Mouse (Mus musculus): ENCODE results near the gene Wdr11. TPM values are rescaled to one million over a fixed set of nuclear protein-coding genes. Genes with fewer than 3 reads are reported as not detected.

The Wdr11 gene
- total and polyA plus RNA-seq, 2 experiments from 2014 or later = 28.1 to 40.1 TPM

GRCm38 (mm10) chr7:129654923-129655322 is 63.3 kb downstream of the Wdr11 start:
- no peak overlapping the region for H3K4me3 ChIP-seq (ENCODE audit: low read depth, low read length)
- no peak overlapping the region for H3K4me2 ChIP-seq (ENCODE audit: low read depth, low read length, poor library complexity, severe bottlenecking)
- no peak overlapping the region for H3K9ac ChIP-seq (replicated peaks; ENCODE audit: low read length, poor library complexity, severe bottlenecking)
- TF ChIP-seq CTCF (IDR thresholded peaks at IDR 0.05) = no peak
- no peaks in the 10 kb centered on the region for H3K27me3 ChIP-seq (ENCODE audit: insufficient read depth, low read length)
- no peaks in the 10 kb centered on the region for H3K4me1 ChIP-seq (ENCODE audit: insufficient read depth, low read length)
- WGBS = 30% methylated on average over 12 of the region's 12 CpGs
- H3K9me3 ChIP-seq (ENCODE audit: low read length) = no peaks in the 10 kb centered on the region
- H3K36me3 ChIP-seq (ENCODE audit: insufficient read depth, low read length) = no peaks in the 10 kb centered on the region
- no peak overlapping the region for H3K27ac ChIP-seq (ENCODE audit: low read depth, low read length)
- DNase-seq (ENCODE audit: low spot score) = no peak
- ATAC-seq (ENCODE audit: low FRiP score) = no peak

GRCm38 (mm10) chr7:129655604-129656226 is 64.1 kb downstream of the Wdr11 start:
- Histone ChIP-seq H3K4me3 (ENCODE audit: low read depth, low read length) (no peak overlapping the region), H3K27me3 (ENCODE audit: insufficient read depth, low read length) (no peaks in the 10 kb centered on the region), H3K36me3 (ENCODE audit: insufficient read depth, low read length) (no peaks in the 10 kb centered on the region), H3K9me3 (ENCODE audit: low read length) (no peaks in the 10 kb centered on the region), H3K4me1 (ENCODE audit: insufficient read depth, low read length) (no peaks in the 10 kb centered on the region), H3K27ac (ENCODE audit: low read depth, low read length) (no peak overlapping the region), H3K4me2 (ENCODE audit: low read depth, low read length, poor library complexity, severe bottlenecking) (no peak overlapping the region), H3K9ac (replicated peaks; ENCODE audit: low read length, poor library complexity, severe bottlenecking) (no peak overlapping the region)
- no peak for DNase-seq (ENCODE audit: low spot score)
- ATAC-seq (ENCODE audit: low FRiP score) = no peak
- no peak for TF ChIP-seq CTCF (IDR thresholded peaks at IDR 0.05)
- 26% methylated on average over 14 of the region's 14 CpGs for WGBS

- no peak overlapping the region for H3K4me3 ChIP-seq (ENCODE audit: low read depth, low read length)
- H3K27me3 ChIP-seq (ENCODE audit: insufficient read depth, low read length) = no peaks in the 10 kb centered on the region
- H3K9ac ChIP-seq (replicated peaks; ENCODE audit: low read length, poor library complexity, severe bottlenecking) = no peak overlapping the region
- no peak overlapping the region for H3K27ac ChIP-seq (ENCODE audit: low read depth, low read length)
- WGBS = 83% methylated on average over 8 of the region's 8 CpGs
- no peak for TF ChIP-seq CTCF (IDR thresholded peaks at IDR 0.05)
- no peaks in the 10 kb centered on the region for H3K4me1 ChIP-seq (ENCODE audit: insufficient read depth, low read length)
- no peaks in the 10 kb centered on the region for H3K36me3 ChIP-seq (ENCODE audit: insufficient read depth, low read length)
- DNase-seq (ENCODE audit: low spot score) (no peak), ATAC-seq (ENCODE audit: low FRiP score) (no peak)
- H3K4me2 ChIP-seq (ENCODE audit: low read depth, low read length, poor library complexity, severe bottlenecking) = no peak overlapping the region
- no peaks in the 10 kb centered on the region for H3K9me3 ChIP-seq (ENCODE audit: low read length)
These were observed 66.2 kb downstream of the Wdr11 start for GRCm38 (mm10) chr7:129657867-129658266.

- Histone ChIP-seq H3K9me3 (ENCODE audit: low read length) (no peaks in the 10 kb centered on the region), H3K9ac (replicated peaks; ENCODE audit: low read length, poor library complexity, severe bottlenecking) (no peak overlapping the region), H3K4me1 (ENCODE audit: insufficient read depth, low read length) (no peaks in the 10 kb centered on the region), H3K36me3 (ENCODE audit: insufficient read depth, low read length) (no peaks in the 10 kb centered on the region), H3K27me3 (ENCODE audit: insufficient read depth, low read length) (no peaks in the 10 kb centered on the region), H3K4me3 (ENCODE audit: low read depth, low read length) (no peak overlapping the region), H3K4me2 (ENCODE audit: low read depth, low read length, poor library complexity, severe bottlenecking) (no peak overlapping the region), H3K27ac (ENCODE audit: low read depth, low read length) (no peak overlapping the region)
- DNase-seq (ENCODE audit: low spot score) (no peak), ATAC-seq (ENCODE audit: low FRiP score) (no peak)
- TF ChIP-seq CTCF (IDR thresholded peaks at IDR 0.05) = no peak
- WGBS = 84% methylated on average over 8 of the region's 8 CpGs
These were observed 68.1 kb downstream of the Wdr11 start for GRCm38 (mm10) chr7:129659755-129660154.

- ATAC-seq (ENCODE audit: low FRiP score) (no peak), DNase-seq (ENCODE audit: low spot score) (no peak)
- Histone ChIP-seq H3K27ac (ENCODE audit: low read depth, low read length) (no peak overlapping the region), H3K27me3 (ENCODE audit: insufficient read depth, low read length) (no peaks in the 10 kb centered on the region), H3K36me3 (ENCODE audit: insufficient read depth, low read length) (no peaks in the 10 kb centered on the region), H3K4me3 (ENCODE audit: low read depth, low read length) (no peak overlapping the region), H3K9ac (replicated peaks; ENCODE audit: low read length, poor library complexity, severe bottlenecking) (no peak overlapping the region), H3K4me2 (ENCODE audit: low read depth, low read length, poor library complexity, severe bottlenecking) (no peak overlapping the region), H3K9me3 (ENCODE audit: low read length) (no peaks in the 10 kb centered on the region), H3K4me1 (ENCODE audit: insufficient read depth, low read length) (no peaks in the 10 kb centered on the region)
- no peak for TF ChIP-seq CTCF (IDR thresholded peaks at IDR 0.05)
- WGBS = 89% methylated on average over 9 of the region's 9 CpGs
These were observed 68.9 kb downstream of the Wdr11 start for GRCm38 (mm10) chr7:129660546-129660945.

- TF ChIP-seq CTCF (IDR thresholded peaks at IDR 0.05) = no peak
- no peak overlapping the region for H3K27ac ChIP-seq (ENCODE audit: low read depth, low read length)
- WGBS = 42% methylated on average over 16 of the region's 16 CpGs
- no peak overlapping the region for H3K9ac ChIP-seq (replicated peaks; ENCODE audit: low read length, poor library complexity, severe bottlenecking)
- no peaks in the 10 kb centered on the region for H3K9me3 ChIP-seq (ENCODE audit: low read length)
- no peaks in the 10 kb centered on the region for H3K27me3 ChIP-seq (ENCODE audit: insufficient read depth, low read length)
- ATAC-seq (ENCODE audit: low FRiP score) (no peak), DNase-seq (ENCODE audit: low spot score) (peak; percentile 46)
- H3K4me3 ChIP-seq (ENCODE audit: low read depth, low read length) = no peak overlapping the region
- H3K4me2 ChIP-seq (ENCODE audit: low read depth, low read length, poor library complexity, severe bottlenecking) = no peak overlapping the region
- no peaks in the 10 kb centered on the region for H3K36me3 ChIP-seq (ENCODE audit: insufficient read depth, low read length)
- no peaks in the 10 kb centered on the region for H3K4me1 ChIP-seq (ENCODE audit: insufficient read depth, low read length)
These were observed 70.6 kb downstream of the Wdr11 start for GRCm38 (mm10) chr7:129662051-129662789.

Measured in midbrain, postnatal 0 days (tissue).